Mouse (Mus musculus) midbrain, embryonic 10.5 days (tissue): ENCODE measurements around the gene Nectin2. TPM values are rescaled to one million over a fixed set of nuclear protein-coding genes. Genes with fewer than 3 reads are reported as not detected.

Experiments
- DNase-seq: peaks from one replicate; pipeline ENCODE4 v3.0.0-alpha.2; 2017; ENCODE audit warnings: low spot score
- H3K27ac ChIP-seq: fragments of 300-500 bp; sonication (generic); replicated peaks from 2 replicates; pipeline ENCODE4 v1.5.1; 2016; ENCODE audit warnings: mild to moderate bottlenecking
- H3K27me3 ChIP-seq: fragments of 300-500 bp; sonication (generic); 2 replicates; pipeline ENCODE4 v1.6.1; 2016; ENCODE audit warnings: low read depth, mild to moderate bottlenecking; ENCODE audit not compliant: poor library complexity, severe bottlenecking
- H3K36me3 ChIP-seq: fragments of 300-500 bp; sonication (generic); 2 replicates; pipeline ENCODE4 v1.6.1; 2016; ENCODE audit warnings: mild to moderate bottlenecking, moderate library complexity
- H3K4me1 ChIP-seq: fragments of 300-500 bp; sonication (generic); 2 replicates; pipeline ENCODE4 v1.6.1; 2016
- H3K4me3 ChIP-seq: fragments of 300-500 bp; sonication (generic); 2 replicates; pipeline ENCODE4 v1.5.1; 2016; ENCODE audit warnings: mild to moderate bottlenecking, moderate library complexity
- H3K9me3 ChIP-seq: fragments of 300-500 bp; sonication (generic); replicated peaks from 2 replicates; pipeline ENCODE4 v1.6.1; 2016; ENCODE audit warnings: mild to moderate bottlenecking
- WGBS: fragments of 180-500 bp; shearing (Covaris S2); methylation state at CpG from one replicate; pipeline ENCODE4 v1.1.7; 2016; 5-methylcytosine and 5-hydroxymethylcytosine counted together
- polyA plus RNA-seq: library from polyadenylated mRNA; unstranded; fragments of >200 nt; fragmentation: Nextera tagmentation; extraction: Ambion mirVana; gene quantifications from 2 replicates; pipeline ENCODE4 v1.2.1, GENCODE M21; 2016

Nectin2 gene
- polyA plus RNA-seq, 1 experiment from 2014 or later, result 88.7 TPM

GRCm38 (mm10) chr7:19781741-19782140 is 31.5 kb upstream of the Nectin2 start:
- WGBS, result 94% methylated on average over 7 of the region's 7 CpGs
- Histone ChIP-seq H3K4me3 (no peak overlapping the region), H3K36me3 (no peaks in the 10 kb centered on the region), H3K27ac (no peak overlapping the region), H3K27me3 (no peaks in the 10 kb centered on the region), H3K4me1 (peaks cover 8% of the 10 kb centered on the region; the same call in 1 of the 2 replicates), H3K9me3 (peaks cover 4% of the 10 kb centered on the region; the same call in 1 of the 2 replicates)
- no peak for DNase-seq

- Histone ChIP-seq H3K4me3 (no peak overlapping the region), H3K9me3 (peaks cover 4% of the 10 kb centered on the region; the same call in 1 of the 2 replicates), H3K27ac (no peak overlapping the region), H3K27me3 (no peaks in the 10 kb centered on the region), H3K36me3 (no peaks in the 10 kb centered on the region), H3K4me1 (peaks cover under 1% of the 10 kb centered on the region; the same call in 1 of the 2 replicates)
- WGBS, result 81% methylated on average over 4 of the region's 4 CpGs
- DNase-seq, result no peak
Observed at GRCm38 (mm10) chr7:19779903-19780302, 29.6 kb upstream of the Nectin2 start.

- H3K27ac ChIP-seq, result no peak overlapping the region
- H3K4me3 ChIP-seq, result no peak overlapping the region
- H3K27me3 ChIP-seq, result no peaks in the 10 kb centered on the region
- WGBS, result 88% methylated on average over 8 of the region's 8 CpGs
- H3K9me3 ChIP-seq, result peaks cover 4% of the 10 kb centered on the region; the same call in 1 of the 2 replicates
- no peak for DNase-seq
- H3K36me3 ChIP-seq, result no peaks in the 10 kb centered on the region
- H3K4me1 ChIP-seq, result no peaks in the 10 kb centered on the region
Observed at GRCm38 (mm10) chr7:19778645-19779044, 28.4 kb upstream of the Nectin2 start.

- DNase-seq, result no peak
- no peak overlapping the region for H3K27ac ChIP-seq
- no peak overlapping the region for H3K4me3 ChIP-seq
- H3K4me1 ChIP-seq, result no peaks in the 10 kb centered on the region
- H3K36me3 ChIP-seq, result no peaks in the 10 kb centered on the region
- 91% methylated on average over 11 of the region's 11 CpGs for WGBS
- H3K27me3 ChIP-seq, result 0 out of 2 replicates have a peak, but pooled peaks cover 2% of the 10 kb centered on the region
- H3K9me3 ChIP-seq, result peaks cover 4% of the 10 kb centered on the region; the same call in 1 of the 2 replicates
Observed at GRCm38 (mm10) chr7:19777049-19777723, 26.9 kb upstream of the Nectin2 start.

GRCm38 (mm10) chr7:19771682-19772081 is 21.4 kb upstream of the Nectin2 start:
- WGBS, result 64% methylated on average over 4 of the region's 4 CpGs
- H3K4me1 ChIP-seq, result peaks cover 30% of the 10 kb centered on the region
- no peaks in the 10 kb centered on the region for H3K9me3 ChIP-seq
- H3K4me3 ChIP-seq, result no peak overlapping the region
- peaks cover 43% of the 10 kb centered on the region for H3K27me3 ChIP-seq
- H3K27ac ChIP-seq, result no peak overlapping the region
- H3K36me3 ChIP-seq, result no peaks in the 10 kb centered on the region
- DNase-seq, result no peak

- H3K4me1 ChIP-seq, result peaks cover 30% of the 10 kb centered on the region
- H3K9me3 ChIP-seq, result no peaks in the 10 kb centered on the region
- peak within 1 kb of the TSS; percentile 62 for H3K4me3 ChIP-seq
- peak within 1 kb of the TSS; percentile 78 for H3K27ac ChIP-seq
- peaks cover 43% of the 10 kb centered on the region for H3K27me3 ChIP-seq
- H3K36me3 ChIP-seq, result no peaks in the 10 kb centered on the region
- WGBS, result under 1% methylated on average over 9 of the region's 9 CpGs
- DNase-seq, result peak; percentile 26
Observed at GRCm38 (mm10) chr7:19770984-19771391, 20.7 kb upstream of the Nectin2 start, which contains the start of gene Bcam. Bcam (minus strand) TSS chr7:19771016.

GRCm38 (mm10) chr7:19770375-19770754 is 20.1 kb upstream of the Nectin2 start:
- Histone ChIP-seq H3K27me3 (peaks cover 43% of the 10 kb centered on the region), H3K4me1 (peaks cover 30% of the 10 kb centered on the region), H3K27ac (peak overlapping the region; percentile 78), H3K9me3 (no peaks in the 10 kb centered on the region), H3K36me3 (no peaks in the 10 kb centered on the region), H3K4me3 (peak overlapping the region; percentile 62)
- WGBS, result under 1% methylated on average over 28 of the region's 28 CpGs
- DNase-seq, result peak; percentile 85

- no peak for DNase-seq
- H3K4me1 ChIP-seq, result peaks cover 30% of the 10 kb centered on the region
- WGBS, result 9% methylated on average over 16 of the region's 16 CpGs
- H3K27me3 ChIP-seq, result peaks cover 43% of the 10 kb centered on the region
- H3K27ac ChIP-seq, result peak overlapping the region; percentile 78
- H3K36me3 ChIP-seq, result no peaks in the 10 kb centered on the region
- peak overlapping the region; percentile 62 for H3K4me3 ChIP-seq
- no peaks in the 10 kb centered on the region for H3K9me3 ChIP-seq
Observed at GRCm38 (mm10) chr7:19769434-19770374, 19.4 kb upstream of the Nectin2 start.

GRCm38 (mm10) chr7:19769001-19769400 is 18.7 kb upstream of the Nectin2 start:
- H3K4me1 ChIP-seq, result peaks cover 30% of the 10 kb centered on the region
- peak overlapping the region; percentile 62; the same call in 1 of the 2 replicates for H3K4me3 ChIP-seq
- peaks cover 43% of the 10 kb centered on the region for H3K27me3 ChIP-seq
- H3K27ac ChIP-seq, result no peak overlapping the region
- 0 out of 2 replicates have a peak, but pooled peaks cover 5% of the 10 kb centered on the region for H3K36me3 ChIP-seq
- DNase-seq, result no peak
- 22% methylated on average over 4 of the region's 4 CpGs for WGBS
- H3K9me3 ChIP-seq, result 0 out of 2 replicates have a peak, but pooled peaks cover 2% of the 10 kb centered on the region

- Histone ChIP-seq H3K4me3 (no peak overlapping the region), H3K9me3 (0 out of 2 replicates have a peak, but pooled peaks cover 2% of the 10 kb centered on the region), H3K36me3 (0 out of 2 replicates have a peak, but pooled peaks cover 5% of the 10 kb centered on the region), H3K27me3 (peaks cover 43% of the 10 kb centered on the region), H3K27ac (no peak overlapping the region), H3K4me1 (peaks cover 30% of the 10 kb centered on the region)
- WGBS, result 62% methylated on average over 14 of the region's 14 CpGs
- no peak for DNase-seq
Observed at GRCm38 (mm10) chr7:19768251-19768650, 18.0 kb upstream of the Nectin2 start.

- peaks cover 10% of the 10 kb centered on the region for H3K4me1 ChIP-seq
- H3K27me3 ChIP-seq, result peaks cover 15% of the 10 kb centered on the region
- 0 out of 2 replicates have a peak, but pooled peaks cover 2% of the 10 kb centered on the region for H3K9me3 ChIP-seq
- WGBS, result 89% methylated on average over 9 of the region's 9 CpGs
- no peak overlapping the region for H3K27ac ChIP-seq
- 0 out of 2 replicates have a peak, but pooled peaks cover 5% of the 10 kb centered on the region for H3K36me3 ChIP-seq
- no peak for DNase-seq
- no peak overlapping the region for H3K4me3 ChIP-seq
Observed at GRCm38 (mm10) chr7:19764581-19764980, 14.3 kb upstream of the Nectin2 start.

GRCm38 (mm10) chr7:19763829-19764477 is 13.7 kb upstream of the Nectin2 start:
- DNase-seq, result no peak
- Histone ChIP-seq H3K4me1 (peaks cover 4% of the 10 kb centered on the region), H3K36me3 (0 out of 2 replicates have a peak, but pooled peaks cover 5% of the 10 kb centered on the region), H3K27ac (no peak overlapping the region), H3K27me3 (peaks cover 9% of the 10 kb centered on the region), H3K9me3 (0 out of 2 replicates have a peak, but pooled peaks cover 2% of the 10 kb centered on the region), H3K4me3 (no peak overlapping the region)
- WGBS, result 90% methylated on average over 13 of the region's 13 CpGs
